Comparison of ENCODE assay signal across 7 mouse cellular contexts in genomic region chr19:44932051-44932450, GRCm38 (mm10). TPM values are rescaled to one million over a fixed set of nuclear protein-coding genes. Genes with fewer than 3 reads are reported as not detected.
DNase-seq lines count a peak whose midpoint lies in the region; ATAC-seq lines count a peak whose summit lies in the region.

No protein-coding gene starts in this region.

- H3K4me2 ChIP-seq in limb, embryonic 15.5 days = peak overlapping the region; percentile 43
- peak overlapping the region; percentile 76 for H3K4me2 ChIP-seq in stomach, embryonic 16.5 days (ENCODE audit: low read depth, low read length)

- H3K36me3 ChIP-seq in megakaryocyte, embryonic 14.5 days (replicated peaks; ENCODE audit: low read length) = peaks cover 36% of the 10 kb centered on the region
- peaks cover 45% of the 10 kb centered on the region for H3K36me3 ChIP-seq in forebrain, embryonic 10.5 days (replicated peaks)
- H3K36me3 ChIP-seq in limb, embryonic 15.5 days = peaks cover 21% of the 10 kb centered on the region
- peaks cover 7% of the 10 kb centered on the region; the same call in 1 of the 2 replicates for H3K36me3 ChIP-seq in stomach, embryonic 16.5 days (ENCODE audit: control insufficient read depth, insufficient read depth, low read length)

- peaks cover 45% of the 10 kb centered on the region for H3K4me1 ChIP-seq in megakaryocyte, embryonic 14.5 days
- peaks cover 55% of the 10 kb centered on the region for H3K4me1 ChIP-seq in forebrain, embryonic 10.5 days
- H3K4me1 ChIP-seq in limb, embryonic 15.5 days = peaks cover 26% of the 10 kb centered on the region
- H3K4me1 ChIP-seq in stomach, embryonic 16.5 days (ENCODE audit: control insufficient read depth, insufficient read depth, low read length) = peaks cover 19% of the 10 kb centered on the region

- ATAC-seq in megakaryocyte, adult 5-6 weeks (ENCODE audit: poor library complexity, severe bottlenecking) = no peak
- ATAC-seq in limb, embryonic 15.5 days (ENCODE audit: insufficient number of reproducible peaks, low FRiP score, low TSS enrichment, low read depth) = no peak
- no peak for ATAC-seq in stomach, embryonic 16.5 days (ENCODE audit: insufficient read depth, low FRiP score)

- no peak for DNase-seq in forebrain, embryonic 10.5 days (ENCODE audit: extremely low spot score, low spot score)
- DNase-seq in gastrocnemius, postnatal 25 days = no peak
- DNase-seq in gastrocnemius, postnatal 10 days = no peak

- 67% methylated on average over 5 of the region's 5 CpGs for WGBS in forebrain, embryonic 10.5 days
- 29% methylated on average over 5 of the region's 5 CpGs for WGBS in limb, embryonic 15.5 days
- WGBS in stomach, embryonic 16.5 days = 34% methylated on average over 5 of the region's 5 CpGs

- H3K4me3 ChIP-seq in megakaryocyte, embryonic 14.5 days (replicated peaks) = peak overlapping the region; percentile 100
- peak overlapping the region; percentile 100 for H3K4me3 ChIP-seq in forebrain, embryonic 10.5 days
- H3K4me3 ChIP-seq in limb, embryonic 15.5 days = peak overlapping the region; percentile 72
- peak overlapping the region; percentile 45 for H3K4me3 ChIP-seq in stomach, embryonic 16.5 days (replicated peaks; ENCODE audit: low read length)

- H3K27ac ChIP-seq in forebrain, embryonic 10.5 days = no peak overlapping the region
- H3K27ac ChIP-seq in limb, embryonic 15.5 days = no peak overlapping the region
- H3K27ac ChIP-seq in stomach, embryonic 16.5 days (ENCODE audit: low read length) = no peak overlapping the region

- no peaks in the 10 kb centered on the region for H3K27me3 ChIP-seq in megakaryocyte, embryonic 14.5 days (replicated peaks)
- no peaks in the 10 kb centered on the region; the same call in 1 of the 2 replicates for H3K27me3 ChIP-seq in forebrain, embryonic 10.5 days (ENCODE audit: poor library complexity, severe bottlenecking)
- no peaks in the 10 kb centered on the region for H3K27me3 ChIP-seq in limb, embryonic 15.5 days
- H3K27me3 ChIP-seq in stomach, embryonic 16.5 days (ENCODE audit: control insufficient read depth, insufficient read depth, low read length) = no peaks in the 10 kb centered on the region

- H3K9me3 ChIP-seq in megakaryocyte, embryonic 14.5 days = no peaks in the 10 kb centered on the region
- no peaks in the 10 kb centered on the region for H3K9me3 ChIP-seq in forebrain, embryonic 10.5 days
- no peaks in the 10 kb centered on the region for H3K9me3 ChIP-seq in limb, embryonic 15.5 days
- no peaks in the 10 kb centered on the region for H3K9me3 ChIP-seq in stomach, embryonic 16.5 days (replicated peaks; ENCODE audit: control insufficient read depth, low read length)

- no peak overlapping the region for H3K9ac ChIP-seq in limb, embryonic 15.5 days
- peak overlapping the region; percentile 63; the same call in 1 of the 2 replicates for H3K9ac ChIP-seq in stomach, embryonic 16.5 days (ENCODE audit: low read length)

RNA-seq across cellular contexts. Expression of gene Slf2, which starts 1.1 kb away (rescaled TPM):
- 5.7 and 9.2 TPM in 2 replicates for polyA plus RNA-seq in megakaryocyte, embryonic 14.5 days (2012; ENCODE audit: insufficient read depth, low replicate concordance)
- total RNA-seq in megakaryocyte, adult 5-6 weeks (2015) = 27.8 and 30.1 TPM in 2 replicates
- total RNA-seq in megakaryocyte, adult 5-6 weeks (2017) = 36.3 and 43.2 TPM in 2 replicates
- polyA plus RNA-seq in forebrain, embryonic 10.5 days (2016; fragmentation: Nextera tagmentation; extraction: Ambion mirVana) = 53.9 and 54.1 TPM in 2 replicates
- polyA plus RNA-seq in limb, embryonic 15.5 days (2015; fragmentation: Nextera tagmentation; extraction: Ambion mirVana) = 29.1 and 29.2 TPM in 2 replicates
- polyA plus RNA-seq in stomach, embryonic 16.5 days (2015; fragmentation: Nextera tagmentation; extraction: Ambion mirVana) = 31.3 and 31.4 TPM in 2 replicates
- 10 to 100 TPM; 11.1 to 11.7 TPM for total RNA-seq in gastrocnemius, postnatal 25 days (2021)
- 10 to 100 TPM; 22.4 to 28.4 TPM for total RNA-seq in gastrocnemius, postnatal 10 days (2021)

RNA-seq across cellular contexts. Expression of gene Sema4g, which starts 56.9 kb away (rescaled TPM):
- polyA plus RNA-seq in megakaryocyte, embryonic 14.5 days (2012; ENCODE audit: insufficient read depth, low replicate concordance) = 0.53 TPM in 1 of 2 replicates, not detected in the other
- total RNA-seq in megakaryocyte, adult 5-6 weeks (2015) = not detected in 2 replicates
- not detected in 2 replicates for total RNA-seq in megakaryocyte, adult 5-6 weeks (2017)
- polyA plus RNA-seq in forebrain, embryonic 10.5 days (2016; fragmentation: Nextera tagmentation; extraction: Ambion mirVana) = 3.4 and 3.8 TPM in 2 replicates
- polyA plus RNA-seq in limb, embryonic 15.5 days (2015; fragmentation: Nextera tagmentation; extraction: Ambion mirVana) = 3.8 and 4.9 TPM in 2 replicates
- 4.6 and 5.5 TPM in 2 replicates for polyA plus RNA-seq in stomach, embryonic 16.5 days (2015; fragmentation: Nextera tagmentation; extraction: Ambion mirVana)
- total RNA-seq in gastrocnemius, postnatal 25 days (2021) = under 1 TPM; 0.19 to 0.33 TPM
- total RNA-seq in gastrocnemius, postnatal 10 days (2021) = 1 to 10 TPM; 1.6 TPM

Comparison
In these comparisons a context has a peak if more than half of its experiments do, and no peak if none do; other contexts are left out.
1. H3K4me3 ChIP-seq: peak in every context shown above with its lines; median percentile 100 in megakaryocyte, embryonic 14.5 days; 100 in forebrain, embryonic 10.5 days; 72 in limb, embryonic 15.5 days; 45 in stomach, embryonic 16.5 days.